Mouse (Mus musculus) testis, adult 10 weeks (tissue): ENCODE results near the gene Net1. TPM values are rescaled to one million over a fixed set of nuclear protein-coding genes. Genes with fewer than 3 reads are reported as not detected.

Source experiments
- polyA plus RNA-seq: library from polyadenylated mRNA; stranded (reverse); fragments of 350-450 nt; fragmentation: Illumina TruSeq; extraction: RNeasy Lipid Tissue Mini Kit (QIAGEN cat#74804); gene quantifications from one replicate; pipeline ENCODE4 v1.2.3, GENCODE M21; 2014; ENCODE audit warnings: low read depth, low replicate concordance

The Net1 gene
- polyA plus RNA-seq: 36.3 TPM

GRCm38 (mm10) chr13:3917571-3918311 is at the start of gene Net1, which contains the start of gene Tubal3:
TSS of gene Net1 (minus strand) at chr13:3918220.
TSS of gene Tubal3 (plus strand) at chr13:3918274.

GRCm38 (mm10) chr13:3945249-3945648 is 27.2 kb upstream of the Net1 start, which contains the start of gene Ucn3:
TSS of gene Ucn3 (minus strand) at chr13:3945349.

GRCm38 (mm10) chr13:3853648-3854333 is 64.2 kb downstream of the Net1 start, which contains the start of gene Calm5:
TSS of gene Calm5 (plus strand) at chr13:3854173.

GRCm38 (mm10) chr13:3837312-3837807 is 80.7 kb downstream of the Net1 start, which contains the start of gene Calm4:
TSS of gene Calm4 (plus strand) at chr13:3837757.

Other genes starting within 250 kb of the Net1 start
- not detected for gene Calml3, start 113.9 kb downstream of the Net1 start, polyA plus RNA-seq
- gene Calm4, start 80.5 kb downstream of the Net1 start, polyA plus RNA-seq: not detected
- gene Calm5, start 64.0 kb downstream of the Net1 start, polyA plus RNA-seq: not detected
- 1.0 TPM for gene Tubal3, start 54 bp upstream of the Net1 start, polyA plus RNA-seq
- gene Ucn3, start 27.1 kb upstream of the Net1 start, polyA plus RNA-seq: not detected
- 4.9 TPM for gene Akr1c14, start 130.8 kb upstream of the Net1 start, polyA plus RNA-seq
- 0.24 TPM for gene Akr1c18, start 232.4 kb upstream of the Net1 start, polyA plus RNA-seq